Mouse (Mus musculus): ENCODE results near the gene Tmod4. TPM values are rescaled to one million over a fixed set of nuclear protein-coding genes. Genes with fewer than 3 reads are reported as not detected.
A peak's percentile ranks its signal among the peaks of the same experiment; 100 is the strongest.

Gene Tmod4
- total and polyA plus RNA-seq, 3 experiments: 3.1 to 5.4 TPM; not detected in 1

DNA sequence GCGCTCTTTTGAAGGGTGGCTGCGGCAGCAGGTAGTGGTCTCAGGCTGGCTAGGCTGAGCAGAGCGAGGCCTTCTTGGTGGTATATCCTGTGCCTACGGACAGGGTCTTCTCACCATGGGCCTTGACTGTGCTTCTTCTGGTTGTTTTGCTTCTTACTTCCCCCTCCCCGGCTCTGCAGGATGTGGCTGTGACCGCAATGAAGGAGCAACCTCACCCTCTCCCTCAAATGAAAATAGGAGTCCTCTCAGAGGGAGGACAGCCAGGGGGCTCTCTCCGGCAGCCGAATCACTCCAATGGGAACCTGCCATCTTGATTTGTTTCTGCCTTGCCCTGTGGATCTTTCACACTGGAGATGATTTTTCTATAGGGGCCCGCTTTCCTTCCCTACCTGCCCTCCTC lies 17.2 kb downstream of the Tmod4 start:
- no peaks in the 10 kb centered on the region for H3K79me2 ChIP-seq (ENCODE audit: control insufficient read depth, insufficient read depth, low read length, poor library complexity)
- H3K27ac ChIP-seq (ENCODE audit: control insufficient read depth, low read depth, low read length): peak overlapping the region; percentile 25; the same call in 1 of the 2 replicates
- peaks cover 11 to 18% of the 10 kb centered on the region in 2 experiments for H3K4me1 ChIP-seq (ENCODE audit: control insufficient read depth in 1 of 2, insufficient read depth in 2 of 2, low read length in 2 of 2)
- peak; percentile 68 for DNase-seq (ENCODE audit: low read depth, low spot score)
- no peaks in the 10 kb centered on the region for H3K9me3 ChIP-seq (replicated peaks; ENCODE audit: insufficient read depth, low read length)
- H3K27me3 ChIP-seq (ENCODE audit: control insufficient read depth in 1 of 2, insufficient read depth in 2 of 2, low read length in 2 of 2): no peaks in the 10 kb centered on the region; a peak in 2 of 4 replicates
- peak overlapping the region; percentile 6 for H3K9ac ChIP-seq (ENCODE audit: control insufficient read depth, low read depth, low read length, poor library complexity, severe bottlenecking)
- TF ChIP-seq RCOR1 (IDR thresholded peaks at IDR 0.05; ENCODE audit: low read depth, low read length) (no peak), SMC3 (IDR thresholded peaks at IDR 0.05; ENCODE audit: low read depth, low read length) (no peak), MXI1 (IDR thresholded peaks at IDR 0.05; ENCODE audit: low read depth, low read length) (no peak), BHLHE40 (IDR thresholded peaks at IDR 0.05; ENCODE audit: borderline replicate concordance, low read depth, low read length) (0 out of 2 replicates have a peak, but pooled peaks have one; percentile 18), CTCF (IDR thresholded peaks at IDR 0.05 in 2 of 3, conservative IDR thresholded peaks at IDR 0.05 in 1 of 3; ENCODE audit: control insufficient read depth in 1 of 3, insufficient read depth in 1 of 3, low read depth in 2 of 3, low read length in 3 of 3, poor library complexity in 1 of 3, severe bottlenecking in 1 of 3) (no peak; a peak in 1 of 6 replicates), USF2 (IDR thresholded peaks at IDR 0.05; ENCODE audit: borderline replicate concordance in 1 of 2, insufficient read depth in 1 of 2, low read depth in 1 of 2, low read length in 2 of 2) (no peak), GATA1 (IDR thresholded peaks at IDR 0.05; ENCODE audit: low read depth, low read length) (no peak), HCFC1 (IDR thresholded peaks at IDR 0.05; ENCODE audit: low read depth, low read length) (0 out of 2 replicates have a peak, but pooled peaks have one; percentile 21), ZMIZ1 (IDR thresholded peaks at IDR 0.05; ENCODE audit: low read depth, low read length) (peak; percentile 41), ZNF384 (IDR thresholded peaks at IDR 0.05; ENCODE audit: low read depth, low read length) (no peak), EP300 (IDR thresholded peaks at IDR 0.05; ENCODE audit: low read depth in 1 of 2, low read length in 2 of 2) (peak in 1 of 2 experiments; percentile 23; a peak in 1 of 4 replicates), ELF1 (IDR thresholded peaks at IDR 0.05; ENCODE audit: low read depth, low read length) (0 out of 2 replicates have a peak, but pooled peaks have one; percentile 8), ZC3H11A (IDR thresholded peaks at IDR 0.05; ENCODE audit: low read depth, low read length) (0 out of 2 replicates have a peak, but pooled peaks have one; percentile 5), SIN3A (IDR thresholded peaks at IDR 0.05; ENCODE audit: low read length) (0 out of 2 replicates have a peak, but pooled peaks have one; percentile 11), TBP (IDR thresholded peaks at IDR 0.05; ENCODE audit: low read depth, low read length) (peak; percentile 47; the same call in 1 of the 2 replicates)
- peak overlapping the region in 1 of 2 experiments; percentile 14; a peak in 2 of 4 replicates for H3K4me3 ChIP-seq (ENCODE audit: control insufficient read depth in 1 of 2, insufficient read depth in 1 of 2, low read depth in 2 of 2, low read length in 2 of 2)
- peaks cover 0 to 17% of the 10 kb centered on the region in 2 experiments; a peak in 3 of 4 replicates for H3K36me3 ChIP-seq (ENCODE audit: control insufficient read depth in 1 of 2, insufficient read depth in 2 of 2, low read length in 2 of 2)

- Histone ChIP-seq H3K4me1 (ENCODE audit: control insufficient read depth in 1 of 2, insufficient read depth in 2 of 2, low read length in 2 of 2) (peaks cover 8 to 14% of the 10 kb centered on the region in 2 experiments), H3K9me3 (replicated peaks; ENCODE audit: insufficient read depth, low read length) (no peaks in the 10 kb centered on the region), H3K4me3 (ENCODE audit: control insufficient read depth in 1 of 2, insufficient read depth in 1 of 2, low read depth in 2 of 2, low read length in 2 of 2) (peak within 1 kb of the TSS; percentile 32 to 43), H3K79me2 (ENCODE audit: control insufficient read depth, insufficient read depth, low read length, poor library complexity) (no peaks in the 10 kb centered on the region), H3K27ac (ENCODE audit: control insufficient read depth, low read depth, low read length) (peak within 1 kb of the TSS; percentile 25; the same call in 1 of the 2 replicates), H3K36me3 (ENCODE audit: control insufficient read depth in 1 of 2, insufficient read depth in 2 of 2, low read length in 2 of 2) (peaks cover 0 to 14% of the 10 kb centered on the region in 2 experiments; a peak in 3 of 4 replicates), H3K9ac (ENCODE audit: control insufficient read depth, low read depth, low read length, poor library complexity, severe bottlenecking) (peak within 1 kb of the TSS; percentile 6), H3K27me3 (ENCODE audit: control insufficient read depth in 1 of 2, insufficient read depth in 2 of 2, low read length in 2 of 2) (no peaks in the 10 kb centered on the region; a peak in 2 of 4 replicates)
- peak; percentile 88 for DNase-seq (ENCODE audit: low read depth, low spot score)
- TF ChIP-seq ZKSCAN1 (IDR thresholded peaks at IDR 0.05; ENCODE audit: low read depth, low read length) (no peak), POLR2A (IDR thresholded peaks at IDR 0.05; ENCODE audit: control insufficient read depth in 1 of 2, insufficient read depth in 1 of 2, low read depth in 1 of 2, low read length in 2 of 2, poor library complexity in 1 of 2) (peak in 1 of 2 experiments; percentile 58; a peak in 1 of 4 replicates), SIN3A (IDR thresholded peaks at IDR 0.05; ENCODE audit: low read length) (0 out of 2 replicates have a peak, but pooled peaks have one; percentile 46), MXI1 (IDR thresholded peaks at IDR 0.05; ENCODE audit: low read depth, low read length) (no peak), GATA1 (IDR thresholded peaks at IDR 0.05; ENCODE audit: low read depth, low read length) (no peak), SMC3 (IDR thresholded peaks at IDR 0.05; ENCODE audit: low read depth, low read length) (no peak), CHD1 (IDR thresholded peaks at IDR 0.05; ENCODE audit: low read depth, low read length) (peak; percentile 61; the same call in 1 of the 2 replicates), BHLHE40 (IDR thresholded peaks at IDR 0.05; ENCODE audit: borderline replicate concordance, low read depth, low read length) (no peak), POLR2AphosphoS5 (IDR thresholded peaks at IDR 0.05; ENCODE audit: borderline replicate concordance, low read depth, low read length) (no peak), ETS1 (IDR thresholded peaks at IDR 0.05; ENCODE audit: low read depth, low read length) (no peak), GABPA (IDR thresholded peaks at IDR 0.05; ENCODE audit: low read depth, low read length) (no peak), MYB (IDR thresholded peaks at IDR 0.05; ENCODE audit: low read depth, low read length) (no peak), E2F4 (IDR thresholded peaks at IDR 0.05; ENCODE audit: borderline replicate concordance, low read depth, low read length) (no peak), MEF2A (IDR thresholded peaks at IDR 0.05; ENCODE audit: extremely low read depth, insufficient replicate concordance, low read depth, low read length, poor library complexity, severe bottlenecking) (no peak), MAZ (IDR thresholded peaks at IDR 0.05; ENCODE audit: low read depth, low read length) (no peak), EP300 (IDR thresholded peaks at IDR 0.05; ENCODE audit: low read depth in 1 of 2, low read length in 2 of 2) (no peak), CTCF (IDR thresholded peaks at IDR 0.05 in 2 of 3, conservative IDR thresholded peaks at IDR 0.05 in 1 of 3; ENCODE audit: control insufficient read depth in 1 of 3, insufficient read depth in 1 of 3, low read depth in 2 of 3, low read length in 3 of 3, poor library complexity in 1 of 3, severe bottlenecking in 1 of 3) (no peak), NRF1 (IDR thresholded peaks at IDR 0.05; ENCODE audit: insufficient read depth, low read depth, low read length, poor library complexity, severe bottlenecking) (no peak)
Observed at GRCm38 (mm10) chr3:95141952-95142616, 17.8 kb downstream of the Tmod4 start, which contains the start of gene Tnfaip8l2. Gene Tnfaip8l2, minus strand, starts transcription at chr3:95142360.

Data from MEL (cell line).